44 mouse cellular contexts compared by ENCODE assay signal in the genomic region with DNA sequence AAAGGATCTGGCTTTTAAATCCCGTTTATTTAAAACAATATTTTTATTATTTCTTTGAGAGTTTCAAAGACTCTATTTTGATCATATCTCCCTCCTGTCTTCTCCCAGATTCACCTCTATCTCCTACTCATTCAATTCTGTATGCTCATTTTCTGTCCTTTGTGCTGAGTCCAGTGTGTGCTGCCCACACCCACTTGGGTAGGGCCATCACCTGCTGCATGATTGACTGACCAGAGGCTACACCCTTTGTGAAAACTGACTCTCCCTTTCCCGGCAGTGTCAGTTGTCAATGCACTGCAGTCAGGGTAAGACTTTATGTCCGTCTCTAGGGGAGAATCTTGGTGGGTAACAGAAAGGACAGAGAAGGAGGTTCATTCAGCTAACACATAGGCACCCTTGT. TPM values are rescaled to one million over a fixed set of nuclear protein-coding genes. Genes with fewer than 3 reads are reported as not detected.
"Had no signal": no experiment of that assay in that cellular context is flagged by ENCODE, and none has a peak within 500 bp of the region (broad histone marks: within the 10 kb centered on the region; RNA-seq: fewer than 3 reads in every experiment).

No protein-coding gene starts in this region.

- H3K4me2 ChIP-seq: limb, embryonic 12.5 days; limb, embryonic 13.5 days; limb, embryonic 15.5 days; liver, embryonic 11.5 days; liver, embryonic 12.5 days; liver, embryonic 13.5 days; liver, embryonic 15.5 days; lung, embryonic 14.5 days; lung, embryonic 15.5 days; midbrain, embryonic 11.5 days; midbrain, embryonic 12.5 days; midbrain, embryonic 13.5 days; midbrain, embryonic 15.5 days had no signal

- H3K27me3 ChIP-seq: limb, embryonic 13.5 days; limb, embryonic 15.5 days; liver, embryonic 12.5 days; liver, embryonic 13.5 days; liver, embryonic 15.5 days; lung, embryonic 15.5 days; megakaryocyte, embryonic 14.5 days; midbrain, embryonic 12.5 days; midbrain, embryonic 13.5 days; midbrain, embryonic 15.5 days had no signal

- H3K4me3 ChIP-seq: left cerebral cortex, adult 2 months; limb, embryonic 10.5 days; limb, embryonic 12.5 days; limb, embryonic 13.5 days; limb, embryonic 15.5 days; liver, embryonic 12.5 days; liver, embryonic 13.5 days; liver, embryonic 15.5 days; lung, embryonic 15.5 days; megakaryocyte, embryonic 14.5 days; midbrain, embryonic 10.5 days; midbrain, embryonic 12.5 days; midbrain, embryonic 13.5 days; midbrain, embryonic 15.5 days; myocyte had no signal

- H3K9me3 ChIP-seq: limb, embryonic 10.5 days; limb, embryonic 12.5 days; limb, embryonic 13.5 days; limb, embryonic 15.5 days; liver, embryonic 12.5 days; liver, embryonic 13.5 days; liver, embryonic 15.5 days; lung, embryonic 15.5 days; megakaryocyte, embryonic 14.5 days; midbrain, embryonic 10.5 days; midbrain, embryonic 12.5 days; midbrain, embryonic 13.5 days; midbrain, embryonic 15.5 days had no signal

- DNase-seq: left cerebral cortex, postnatal 4 days; liver; liver, embryonic 13.5 days; liver, postnatal 0 days; lung, adult 18-20 months; lung, adult 2 months; lung, embryonic 14.5 days; lung, postnatal 10 days; lung, postnatal 14 days; lung, postnatal 36 days; lung, postnatal 4 days; midbrain, embryonic 14.5 days had no signal

- ATAC-seq: liver, embryonic 12.5 days; liver, postnatal 0 days; lung, postnatal 0 days; midbrain, embryonic 13.5 days; midbrain, embryonic 15.5 days; midbrain, embryonic 16.5 days had no signal

- H3K4me1 ChIP-seq: limb, embryonic 13.5 days; limb, embryonic 15.5 days; liver, embryonic 12.5 days; liver, embryonic 13.5 days; liver, embryonic 15.5 days; lung, embryonic 15.5 days; megakaryocyte, embryonic 14.5 days; midbrain, embryonic 10.5 days; midbrain, embryonic 12.5 days had no signal

- H3K9ac ChIP-seq: limb, embryonic 12.5 days; limb, embryonic 13.5 days; limb, embryonic 15.5 days; liver, embryonic 12.5 days; liver, embryonic 13.5 days; liver, embryonic 14.5 days; liver, embryonic 15.5 days; liver, postnatal 0 days; lung, embryonic 14.5 days; lung, embryonic 15.5 days; midbrain, embryonic 12.5 days; midbrain, embryonic 13.5 days; midbrain, embryonic 15.5 days had no signal

- H3K36me3 ChIP-seq: limb, embryonic 10.5 days; limb, embryonic 12.5 days; limb, embryonic 13.5 days; limb, embryonic 15.5 days; liver, embryonic 12.5 days; liver, embryonic 13.5 days; liver, embryonic 15.5 days; lung, embryonic 15.5 days; midbrain, embryonic 10.5 days; midbrain, embryonic 12.5 days; midbrain, embryonic 13.5 days; midbrain, embryonic 15.5 days had no signal

- H3K27ac ChIP-seq: left cerebral cortex, adult 2 months; limb, embryonic 10.5 days; limb, embryonic 12.5 days; limb, embryonic 13.5 days; limb, embryonic 15.5 days; liver, embryonic 12.5 days; liver, embryonic 13.5 days; liver, embryonic 14.5 days; liver, embryonic 15.5 days; lung, embryonic 15.5 days; macrophage; midbrain, embryonic 10.5 days; midbrain, embryonic 12.5 days; midbrain, embryonic 13.5 days; midbrain, embryonic 15.5 days had no signal

RNA-seq across cellular contexts. Expression of a gene that starts 14.7 kb away (rescaled TPM):
- total RNA-seq: left cerebral cortex, adult 2 months; left cerebral cortex, adult 8-10 months; left cerebral cortex, postnatal 10 days; left cerebral cortex, postnatal 14 days; left cerebral cortex, postnatal 25 days; left cerebral cortex, postnatal 36 days; left cerebral cortex, postnatal 4 days; megakaryocyte, adult 5-6 weeks; megakaryocyte-erythroid progenitor cell, adult 5-6 weeks; midbrain, postnatal 0 days had no signal
- polyA plus RNA-seq: limb, embryonic 10.5 days; limb, embryonic 11.5 days; limb, embryonic 12.5 days; limb, embryonic 13.5 days; limb, embryonic 14.5 days; limb, embryonic 15.5 days; liver, embryonic 11.5 days; liver, embryonic 12.5 days; liver, embryonic 13.5 days; liver, embryonic 15.5 days; liver, embryonic 16.5 days; liver, postnatal 0 days; lung, embryonic 14.5 days; lung, embryonic 15.5 days; lung, embryonic 16.5 days; lung, postnatal 0 days; macrophage; midbrain, embryonic 10.5 days; midbrain, embryonic 11.5 days; midbrain, embryonic 14.5 days; midbrain, embryonic 15.5 days; midbrain, embryonic 16.5 days; myocyte had no signal
